Mouse (Mus musculus) ES-E14 (cell line): ENCODE results near the gene Ctsf.
A peak's percentile ranks its signal among the peaks of the same experiment; 100 is the strongest.

Source experiments
- CHD2 ChIP-seq: IDR thresholded peaks from 2 replicates; pipeline ENCODE4 v1.6.1; 2014; ENCODE audit warnings: mild to moderate bottlenecking, low read depth, low read length, inconsistent platforms
- ZC3H11A ChIP-seq: IDR thresholded peaks from 2 replicates; pipeline ENCODE4 v1.6.1; 2012; ENCODE audit warnings: low read depth, mild to moderate bottlenecking, inconsistent platforms, low read length, borderline replicate concordance
- ZNF384 ChIP-seq: IDR thresholded peaks from 2 replicates; pipeline ENCODE4 v1.6.1; 2012; ENCODE audit warnings: low read depth, low read length, inconsistent platforms

GRCm38 (mm10) chr19:4813015-4813414 is 41.9 kb upstream of the Ctsf start:
- peak; percentile 7; the same call in 1 of the 2 replicates for TF ChIP-seq ZC3H11A
- peak; percentile 95 for TF ChIP-seq ZNF384
- TF ChIP-seq CHD2, result no peak
